Mouse (Mus musculus): ENCODE measurements around the gene Larp7. TPM values are rescaled to one million over a fixed set of nuclear protein-coding genes. Genes with fewer than 3 reads are reported as not detected.

Gene Larp7
- polyA plus RNA-seq, 1 experiment from 2014 or later, result 31.1 TPM

- ATAC-seq, result peak; percentile 88
- Histone ChIP-seq H3K4me1 (replicated peaks; ENCODE audit: control insufficient read depth, insufficient read depth, low read length) (peaks cover 10% of the 10 kb centered on the region), H3K4me3 (replicated peaks; ENCODE audit: low read length) (peak overlapping the region; percentile 83), H3K9me3 (ENCODE audit: control insufficient read depth, low read length) (no peaks in the 10 kb centered on the region), H3K36me3 (ENCODE audit: control insufficient read depth, insufficient read depth) (no peaks in the 10 kb centered on the region), H3K27me3 (replicated peaks; ENCODE audit: control insufficient read depth, insufficient read depth, low read length) (no peaks in the 10 kb centered on the region; the same call in 1 of the 2 replicates), H3K27ac (ENCODE audit: low read length) (peak overlapping the region; percentile 70), H3K4me2 (ENCODE audit: low read length) (peak overlapping the region; percentile 100), H3K9ac (replicated peaks; ENCODE audit: low read depth, low read length) (peak overlapping the region; percentile 94)
- under 1% methylated on average over 22 of the region's 23 CpGs for WGBS
Observed at GRCm38 (mm10) chr3:127498197-127498741, 54.9 kb downstream of the Larp7 start.

- 85% methylated on average over 3 of the region's 3 CpGs for WGBS
- Histone ChIP-seq H3K27me3 (replicated peaks; ENCODE audit: control insufficient read depth, insufficient read depth, low read length) (no peaks in the 10 kb centered on the region), H3K4me1 (replicated peaks; ENCODE audit: control insufficient read depth, insufficient read depth, low read length) (peaks cover 2% of the 10 kb centered on the region; the same call in 1 of the 2 replicates), H3K27ac (ENCODE audit: low read length) (no peak overlapping the region), H3K4me3 (replicated peaks; ENCODE audit: low read length) (no peak overlapping the region), H3K4me2 (ENCODE audit: low read length) (no peak overlapping the region), H3K9me3 (ENCODE audit: control insufficient read depth, low read length) (no peaks in the 10 kb centered on the region), H3K9ac (replicated peaks; ENCODE audit: low read depth, low read length) (no peak overlapping the region), H3K36me3 (ENCODE audit: control insufficient read depth, insufficient read depth) (no peaks in the 10 kb centered on the region)
- no peak for ATAC-seq
Observed at GRCm38 (mm10) chr3:127492663-127493062, 60.5 kb downstream of the Larp7 start.

GRCm38 (mm10) chr3:127487302-127487701 lies 65.8 kb downstream of the Larp7 start:
- no peak overlapping the region for H3K27ac ChIP-seq (ENCODE audit: low read length)
- no peaks in the 10 kb centered on the region for H3K27me3 ChIP-seq (replicated peaks; ENCODE audit: control insufficient read depth, insufficient read depth, low read length)
- WGBS, result 31% methylated on average over 7 of the region's 7 CpGs
- no peaks in the 10 kb centered on the region for H3K36me3 ChIP-seq (ENCODE audit: control insufficient read depth, insufficient read depth)
- H3K4me3 ChIP-seq (replicated peaks; ENCODE audit: low read length), result no peak overlapping the region
- 0 out of 2 replicates have a peak, but pooled peaks have one; percentile 41 for ATAC-seq
- H3K9me3 ChIP-seq (ENCODE audit: control insufficient read depth, low read length), result no peaks in the 10 kb centered on the region
- peaks cover 14% of the 10 kb centered on the region; the same call in 1 of the 2 replicates for H3K4me1 ChIP-seq (replicated peaks; ENCODE audit: control insufficient read depth, insufficient read depth, low read length)
- H3K9ac ChIP-seq (replicated peaks; ENCODE audit: low read depth, low read length), result no peak overlapping the region
- H3K4me2 ChIP-seq (ENCODE audit: low read length), result no peak overlapping the region

MicroRNAs within 50 kb of the gene (microRNA counts, 519-probe panel; counts per million panel counts)
- microRNA mmu-miR-302a, result 1,419 counts per million, percentile 12 among the panel's probes with 10 or more counts
- not detected for microRNA mmu-miR-302b
- microRNA mmu-miR-302c, result not detected
- 1,653 counts per million, percentile 17 among the panel's probes with 10 or more counts for microRNA mmu-miR-302d
- 2,270 counts per million, percentile 50 among the panel's probes with 10 or more counts for microRNA mmu-miR-367

Small RNA genes within 50 kb of the gene (microRNA-seq; reads per million reads assigned to microRNA genes)
- 114 reads per million, percentile 55 among the genes with 10 or more reads in this experiment for gene Mir302a
- gene Mir302b, result 75.4 reads per million, percentile 51 among the genes with 10 or more reads in this experiment
- 10.4 reads per million, percentile 29 among the genes with 10 or more reads in this experiment for gene Mir302c
- gene Mir302d, result 111 reads per million, percentile 55 among the genes with 10 or more reads in this experiment
- gene Mir367, result not detected

Other genes starting within 250 kb of the Larp7 start
- 156 and 201 TPM in 2 replicates for gene Ank2, start 54.0 kb downstream of the Larp7 start, polyA plus RNA-seq (2015; fragmentation: Nextera tagmentation; extraction: Ambion mirVana)
- gene Zgrf1, start 140 bp upstream of the Larp7 start, polyA plus RNA-seq (2015; fragmentation: Nextera tagmentation; extraction: Ambion mirVana), result 4.9 and 5.2 TPM in 2 replicates
- 53.3 and 71.3 TPM in 2 replicates for gene Neurog2, start 79.8 kb upstream of the Larp7 start, polyA plus RNA-seq (2015; fragmentation: Nextera tagmentation; extraction: Ambion mirVana)
- 0.92 and 0.99 TPM in 2 replicates for gene Alpk1, start 227.2 kb upstream of the Larp7 start, polyA plus RNA-seq (2015; fragmentation: Nextera tagmentation; extraction: Ambion mirVana)
- gene Tifa, start 236.5 kb upstream of the Larp7 start, polyA plus RNA-seq (2015; fragmentation: Nextera tagmentation; extraction: Ambion mirVana), result 3.4 and 5.0 TPM in 2 replicates